Mouse (Mus musculus) forebrain, postnatal 0 days (tissue): ENCODE measurements around the gene Anxa4. TPM values are rescaled to one million over a fixed set of nuclear protein-coding genes. Genes with fewer than 3 reads are reported as not detected.

ENCODE experiments used
- ATAC-seq: fragments of 200-750 bp; cut with Nextera tagmentation; 2 replicates; pipeline ENCODE4 v1.8.0; 2017; ENCODE audit warnings: mild to moderate bottlenecking, moderate library complexity
- DNase-seq: peaks from one replicate; pipeline ENCODE4 v3.0.0-alpha.2; 2015
- H3K27ac ChIP-seq: fragments of 300-500 bp; sonication (generic); 2 replicates; pipeline ENCODE4 v1.5.1; 2014; ENCODE audit warnings: low read depth, mild to moderate bottlenecking, antibody characterized with exemption, low read length, moderate library complexity, mixed read lengths
- H3K27me3 ChIP-seq: fragments of 300-500 bp; sonication (generic); 2 replicates; pipeline ENCODE4 v1.6.1; 2014; ENCODE audit warnings: mild to moderate bottlenecking, low read length, mixed read lengths; ENCODE audit not compliant: insufficient read depth
- H3K36me3 ChIP-seq: fragments of 300-500 bp; sonication (generic); 2 replicates; pipeline ENCODE4 v1.6.1; 2014; ENCODE audit warnings: mild to moderate bottlenecking, moderate library complexity; ENCODE audit not compliant: insufficient read depth
- H3K4me1 ChIP-seq: fragments of 300-500 bp; sonication (generic); 2 replicates; pipeline ENCODE4 v1.6.1; 2014; ENCODE audit warnings: antibody characterized with exemption; ENCODE audit not compliant: insufficient read depth
- H3K4me2 ChIP-seq: fragments of 300-500 bp; sonication (generic); 2 replicates; pipeline ENCODE4 v1.6.1; 2014; ENCODE audit warnings: low read depth, mild to moderate bottlenecking, moderate library complexity
- H3K4me3 ChIP-seq: fragments of 300-500 bp; sonication (generic); 2 replicates; pipeline ENCODE4 v1.5.1; 2014; ENCODE audit warnings: low read depth, low read length, mixed read lengths
- H3K9ac ChIP-seq: fragments of 300-500 bp; sonication (generic); 2 replicates; pipeline ENCODE4 v1.6.1; 2014; ENCODE audit warnings: mild to moderate bottlenecking
- H3K9me3 ChIP-seq: fragments of 300-500 bp; sonication (generic); 2 replicates; pipeline ENCODE4 v1.6.1; 2016; ENCODE audit warnings: low read length
- CTCF ChIP-seq: sonication (generic); IDR thresholded peaks from 2 replicates; pipeline ENCODE4 v1.5.1; 2016; ENCODE audit warnings: antibody characterized with exemption, control low read depth, low read depth
- WGBS: fragments of 180-500 bp; shearing (Covaris S2); extraction: QIAGEN DNeasy Blood & Tissue Kit; methylation state at CpG from one replicate; pipeline ENCODE4 v1.1.7; 2014; 5-methylcytosine and 5-hydroxymethylcytosine counted together
- polyA plus RNA-seq: library from polyadenylated mRNA; unstranded; fragments of >200 nt; fragmentation: Nextera tagmentation; extraction: Ambion mirVana; gene quantifications from 2 replicates; pipeline ENCODE4 v1.2.1, GENCODE M21; 2015
- total RNA-seq: library from RNA; depleted of rRNA; stranded (reverse); fragments of >200 nt; gene quantifications from 2 replicates; pipeline ENCODE4 v1.2.3, GENCODE M21; 2014

The Anxa4 gene
- total and polyA plus RNA-seq, 2 experiments from 2014 or later = 4.0 to 5.8 TPM

- no peak for TF ChIP-seq CTCF
- Histone ChIP-seq H3K9ac (no peak overlapping the region), H3K4me3 (no peak overlapping the region), H3K4me2 (no peak overlapping the region), H3K27me3 (no peaks in the 10 kb centered on the region), H3K27ac (no peak overlapping the region), H3K9me3 (no peaks in the 10 kb centered on the region), H3K4me1 (no peaks in the 10 kb centered on the region), H3K36me3 (no peaks in the 10 kb centered on the region)
- no peak for DNase-seq
- WGBS = 77% methylated on average over 6 of the region's 6 CpGs
- ATAC-seq = no peak
Measured at GRCm38 (mm10) chr6:86765637-86766059, 27.7 kb downstream of the Anxa4 start.

GRCm38 (mm10) chr6:86754105-86754863 is 39.1 kb downstream of the Anxa4 start:
- Histone ChIP-seq H3K27me3 (no peaks in the 10 kb centered on the region), H3K4me1 (no peaks in the 10 kb centered on the region), H3K36me3 (no peaks in the 10 kb centered on the region), H3K4me3 (no peak overlapping the region), H3K9ac (no peak overlapping the region), H3K4me2 (no peak overlapping the region), H3K9me3 (no peaks in the 10 kb centered on the region), H3K27ac (no peak overlapping the region)
- 91% methylated on average over 10 of the region's 10 CpGs for WGBS
- no peak for TF ChIP-seq CTCF
- ATAC-seq (no peak), DNase-seq (no peak)

DNA sequence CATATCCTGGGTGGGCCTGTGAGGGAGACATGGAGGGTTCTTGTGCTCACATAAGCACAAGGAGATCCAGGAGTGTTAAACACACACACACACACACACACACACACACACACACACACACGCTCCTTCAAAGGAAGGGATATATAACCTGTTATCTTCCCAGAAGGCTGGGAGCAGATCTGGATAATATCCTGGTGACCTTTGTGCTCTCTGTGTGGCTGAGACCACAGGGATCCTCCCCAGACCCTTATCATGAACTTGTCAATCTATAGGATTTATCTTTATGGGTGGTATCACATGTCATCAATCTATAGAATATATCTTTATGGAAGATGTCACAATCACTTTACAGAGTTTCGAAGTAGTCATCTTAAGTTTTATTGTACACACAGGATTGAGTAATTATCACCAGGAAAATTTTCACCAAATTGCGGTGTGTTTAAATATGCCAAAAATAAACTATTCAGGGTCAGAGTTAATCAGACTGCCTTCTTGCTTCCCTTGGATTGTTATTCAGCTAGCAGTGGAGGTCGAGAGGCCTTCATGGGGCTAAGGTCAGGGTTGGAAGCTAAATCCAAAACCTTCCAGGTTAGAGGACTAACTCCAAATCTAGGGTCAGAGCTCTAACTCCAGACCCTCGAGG is 40.4 kb downstream of the Anxa4 start:
- DNase-seq = no peak
- Histone ChIP-seq H3K4me3 (no peak overlapping the region), H3K27me3 (no peaks in the 10 kb centered on the region), H3K9me3 (no peaks in the 10 kb centered on the region), H3K27ac (no peak overlapping the region), H3K9ac (no peak overlapping the region), H3K36me3 (no peaks in the 10 kb centered on the region), H3K4me2 (no peak overlapping the region), H3K4me1 (no peaks in the 10 kb centered on the region)
- 78% methylated on average over 5 of the region's 5 CpGs for WGBS
- ATAC-seq = no peak
- no peak for TF ChIP-seq CTCF

DNA sequence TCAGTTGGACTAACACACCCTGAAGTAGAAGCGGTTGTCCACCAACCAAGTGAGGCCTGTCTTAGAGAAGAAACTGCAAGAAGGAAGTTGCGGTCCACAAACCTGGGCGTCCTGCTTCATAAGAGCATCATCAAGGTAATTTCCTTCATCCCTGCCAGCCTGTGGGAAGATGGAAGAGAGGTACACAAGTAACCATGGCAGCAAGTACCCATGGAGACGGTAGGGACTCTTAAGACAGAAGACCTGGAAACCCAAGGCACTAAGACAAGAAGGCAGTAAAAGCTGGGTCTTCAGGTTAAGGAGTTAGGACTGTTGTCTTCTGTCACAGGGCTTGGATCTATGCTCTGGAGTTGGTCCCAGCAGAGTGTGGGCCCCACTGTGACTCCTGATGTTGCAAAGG is 42.4 kb downstream of the Anxa4 start:
- no peak for TF ChIP-seq CTCF
- no peak for DNase-seq
- Histone ChIP-seq H3K4me1 (no peaks in the 10 kb centered on the region), H3K4me3 (no peak overlapping the region), H3K9me3 (no peaks in the 10 kb centered on the region), H3K4me2 (no peak overlapping the region), H3K27me3 (no peaks in the 10 kb centered on the region), H3K9ac (no peak overlapping the region), H3K27ac (no peak overlapping the region), H3K36me3 (no peaks in the 10 kb centered on the region)
- ATAC-seq = no peak
- WGBS = 94% methylated on average over 4 of the region's 4 CpGs

- Histone ChIP-seq H3K27ac (no peak overlapping the region), H3K36me3 (no peaks in the 10 kb centered on the region), H3K9me3 (no peaks in the 10 kb centered on the region), H3K4me3 (no peak overlapping the region), H3K4me2 (no peak overlapping the region), H3K27me3 (no peaks in the 10 kb centered on the region), H3K9ac (no peak overlapping the region), H3K4me1 (no peaks in the 10 kb centered on the region)
- ATAC-seq (no peak), DNase-seq (no peak)
- TF ChIP-seq CTCF = no peak
- WGBS = 84% methylated on average over 4 of the region's 4 CpGs
Measured at GRCm38 (mm10) chr6:86749817-86750216, 43.6 kb downstream of the Anxa4 start.

DNA sequence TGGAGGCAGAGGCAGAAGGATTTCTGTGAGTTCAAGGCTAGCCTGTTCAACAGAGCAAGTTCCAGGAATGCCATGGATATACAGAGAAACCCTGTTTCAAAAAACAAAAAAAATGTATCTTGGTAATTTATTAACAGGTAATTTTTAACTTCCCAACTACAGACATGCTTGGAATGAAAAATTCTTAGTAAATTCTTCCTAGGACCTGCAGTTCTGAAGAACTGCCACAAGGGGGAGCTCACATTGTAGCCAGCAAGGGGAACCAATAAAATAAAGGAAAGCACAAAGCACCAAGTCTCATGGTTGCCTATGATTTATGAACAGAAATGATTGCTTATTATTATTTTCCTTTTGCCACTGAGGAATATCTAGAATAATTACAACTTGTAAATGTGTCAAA is 46.2 kb downstream of the Anxa4 start:
- ATAC-seq (no peak; the same call in 1 of the 2 replicates), DNase-seq (peak; percentile 84)
- Histone ChIP-seq H3K4me3 (no peak overlapping the region), H3K9me3 (no peaks in the 10 kb centered on the region), H3K27ac (no peak overlapping the region), H3K27me3 (no peaks in the 10 kb centered on the region), H3K36me3 (no peaks in the 10 kb centered on the region), H3K4me1 (no peaks in the 10 kb centered on the region), H3K9ac (no peak overlapping the region), H3K4me2 (no peak overlapping the region)
- TF ChIP-seq CTCF = peak; percentile 85

DNA sequence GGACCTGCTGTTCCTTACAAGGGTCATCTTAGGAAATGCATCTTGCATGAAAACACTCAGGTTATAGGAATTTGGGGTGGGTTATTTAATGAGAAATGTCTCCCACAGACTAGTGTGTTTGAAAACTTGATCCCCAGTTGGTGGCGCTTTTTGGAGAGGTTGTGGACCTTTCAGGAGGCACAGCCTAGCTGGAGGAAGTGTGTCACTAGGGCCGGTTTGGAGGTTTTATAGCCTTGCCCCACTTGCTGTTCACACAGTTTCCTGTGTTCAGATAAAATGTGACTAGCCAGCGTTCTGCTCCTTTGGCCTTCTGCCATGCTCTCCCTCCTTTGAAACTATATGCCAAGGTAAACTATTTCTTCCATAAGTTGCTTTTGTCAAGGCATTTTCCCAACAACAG is 52.7 kb downstream of the Anxa4 start:
- Histone ChIP-seq H3K27ac (no peak overlapping the region), H3K4me3 (no peak overlapping the region), H3K36me3 (no peaks in the 10 kb centered on the region), H3K27me3 (no peaks in the 10 kb centered on the region), H3K9me3 (no peaks in the 10 kb centered on the region), H3K4me1 (no peaks in the 10 kb centered on the region), H3K9ac (no peak overlapping the region), H3K4me2 (no peak overlapping the region)
- DNase-seq (no peak), ATAC-seq (no peak)
- 34% methylated on average over 3 of the region's 3 CpGs for WGBS
- TF ChIP-seq CTCF = no peak
